Mouse (Mus musculus) kidney, postnatal 0 days (tissue): Measurements from ENCODE around the gene Serpina10. TPM values are rescaled to one million over a fixed set of nuclear protein-coding genes. Genes with fewer than 3 reads are reported as not detected.
A peak's percentile ranks its signal among the peaks of the same experiment; 100 is the strongest.
"Not testable (repeated sequence)": the region's sequence is repeated elsewhere in the genome, so short reads cannot be mapped to it uniquely, and the experiment has no call there.

ENCODE experiments used
- ATAC-seq: fragments of 200-750 bp; cut with Nextera tagmentation; replicated peaks from 2 replicates; pipeline ENCODE4 v1.8.0; 2017; ENCODE audit warnings: low read depth, moderate number of reproducible peaks, moderate TSS enrichment, moderate library complexity; ENCODE audit not compliant: low FRiP score
- DNase-seq: peaks from one replicate; pipeline ENCODE4 v3.0.0-alpha.2; 2016; ENCODE audit warnings: low spot score
- H3K27ac ChIP-seq: fragments of 300-500 bp; sonication (generic); 2 replicates; pipeline ENCODE4 v1.5.1; 2014; ENCODE audit warnings: mild to moderate bottlenecking
- H3K27me3 ChIP-seq: fragments of 300-500 bp; sonication (generic); 2 replicates; pipeline ENCODE4 v1.6.1; 2014; ENCODE audit warnings: low read length, mixed read lengths; ENCODE audit not compliant: insufficient read depth
- H3K36me3 ChIP-seq: fragments of 300-500 bp; sonication (generic); 2 replicates; pipeline ENCODE4 v1.6.1; 2014; ENCODE audit warnings: low read length, mixed read lengths; ENCODE audit not compliant: insufficient read depth
- H3K4me1 ChIP-seq: fragments of 300-500 bp; sonication (generic); replicated peaks from 2 replicates; pipeline ENCODE4 v1.6.1; 2014; ENCODE audit warnings: antibody characterized with exemption, low read length, mixed read lengths; ENCODE audit not compliant: insufficient read depth
- H3K4me2 ChIP-seq: fragments of 300-500 bp; sonication (generic); 2 replicates; pipeline ENCODE4 v1.6.1; 2014; ENCODE audit warnings: mild to moderate bottlenecking, low read length, moderate library complexity, mixed read lengths
- H3K4me3 ChIP-seq: fragments of 300-500 bp; sonication (generic); replicated peaks from 2 replicates; pipeline ENCODE4 v1.5.1; 2014; ENCODE audit warnings: low read depth, low read length
- H3K9ac ChIP-seq: fragments of 300-500 bp; sonication (generic); 2 replicates; pipeline ENCODE4 v1.6.1; 2014; ENCODE audit warnings: low read depth, low read length
- H3K9me3 ChIP-seq: fragments of 300-500 bp; sonication (generic); replicated peaks from 2 replicates; pipeline ENCODE4 v1.6.1; 2016; ENCODE audit warnings: low read length, inconsistent platforms, mixed read lengths
- CTCF ChIP-seq: IDR thresholded peaks from 2 replicates; pipeline ENCODE4 v1.5.1; 2016; ENCODE audit warnings: antibody characterized with exemption, low read depth, mild to moderate bottlenecking, moderate library complexity
- WGBS: fragments of 180-500 bp; shearing (Covaris S2); extraction: QIAGEN DNeasy Blood & Tissue Kit; methylation state at CpG from one replicate; pipeline ENCODE4 v1.1.7; 2014; 5-methylcytosine and 5-hydroxymethylcytosine counted together
- polyA plus RNA-seq: library from polyadenylated mRNA; unstranded; fragments of >200 nt; fragmentation: Nextera tagmentation; extraction: Ambion mirVana; gene quantifications from 2 replicates; pipeline ENCODE4 v1.2.1, GENCODE M21; 2015

Gene Serpina10
- polyA plus RNA-seq, 1 experiment from 2014 or later, result 9.8 TPM

DNA sequence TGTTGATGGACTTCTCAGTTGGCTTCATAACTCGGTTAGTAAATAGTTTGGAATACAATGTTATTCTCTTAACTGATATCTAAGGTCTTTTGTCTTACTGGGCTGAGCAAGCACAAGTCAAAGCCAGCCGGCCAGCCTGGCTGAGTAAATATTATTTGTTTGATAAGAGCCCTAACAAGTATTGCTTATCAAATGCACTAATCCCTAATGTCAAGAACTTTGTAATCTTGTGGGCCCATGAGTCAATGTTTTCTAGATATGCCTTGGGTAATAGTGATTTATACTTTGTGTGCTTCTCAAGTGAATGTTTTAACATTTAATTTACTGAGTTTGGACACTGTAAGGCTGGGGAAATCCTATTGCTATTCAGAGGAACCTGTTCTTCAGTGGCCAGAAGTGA is 32.8 kb downstream of the Serpina10 start:
- no peak overlapping the region for H3K9ac ChIP-seq
- no peaks in the 10 kb centered on the region for H3K4me1 ChIP-seq
- H3K4me3 ChIP-seq, result no peak overlapping the region
- ATAC-seq (no peak), DNase-seq (no peak)
- 69% methylated on average over 2 of the region's 2 CpGs for WGBS
- no peak overlapping the region for H3K4me2 ChIP-seq
- no peak for TF ChIP-seq CTCF
- no peaks in the 10 kb centered on the region for H3K27me3 ChIP-seq
- no peaks in the 10 kb centered on the region for H3K36me3 ChIP-seq
- H3K27ac ChIP-seq, result no peak overlapping the region
- H3K9me3 ChIP-seq, result no peaks in the 10 kb centered on the region

DNA sequence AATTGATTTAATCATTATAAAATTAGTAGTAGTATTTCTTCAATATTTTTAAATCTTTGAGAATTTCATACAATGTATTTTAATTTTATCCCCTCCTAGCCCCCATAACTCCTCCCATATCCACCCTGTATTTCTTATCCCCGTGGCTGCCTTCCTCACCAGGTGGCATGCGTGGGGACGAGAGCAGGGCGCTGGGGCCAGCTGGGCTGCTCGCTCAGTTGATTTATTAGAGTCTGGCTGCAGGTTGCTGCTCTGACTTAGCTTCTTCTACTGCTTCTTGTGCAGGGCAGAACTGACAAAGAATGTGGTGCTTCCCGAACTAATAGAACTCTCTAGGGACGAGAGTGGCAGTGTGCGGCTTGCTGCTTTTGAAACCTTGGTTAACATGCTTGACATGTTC is 47.5 kb downstream of the Serpina10 start:
- DNase-seq (no peak), ATAC-seq (no peak)
- Histone ChIP-seq H3K27me3 (no peaks in the 10 kb centered on the region), H3K9ac (no peak overlapping the region), H3K4me1 (no peaks in the 10 kb centered on the region), H3K27ac (no peak overlapping the region), H3K4me3 (no peak overlapping the region), H3K9me3 (no peaks in the 10 kb centered on the region), H3K36me3 (no peaks in the 10 kb centered on the region), H3K4me2 (no peak overlapping the region)
- 36% methylated on average over 8 of the region's 8 CpGs for WGBS
- TF ChIP-seq CTCF, result no peak

DNA sequence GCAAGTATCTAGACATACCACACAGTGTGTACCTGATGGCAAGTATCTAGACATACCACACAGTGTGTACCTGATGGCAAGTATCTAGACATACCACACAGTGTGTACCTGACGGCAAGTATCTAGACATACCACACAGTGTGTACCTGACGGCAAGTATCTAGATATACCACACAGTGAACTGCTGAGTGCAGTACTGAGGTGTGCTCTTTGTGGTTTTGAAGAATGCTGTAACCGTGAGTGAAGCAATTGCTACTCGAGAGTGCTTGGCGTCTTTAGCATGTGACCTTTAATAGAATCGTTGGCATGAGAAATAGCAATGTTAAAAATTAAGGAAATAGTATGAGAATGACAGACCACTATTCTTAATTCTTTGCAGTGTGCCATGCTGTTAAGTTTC is 53.1 kb downstream of the Serpina10 start:
- not testable (repeated sequence) for H3K4me2 ChIP-seq, H3K27ac ChIP-seq, DNase-seq, H3K36me3 ChIP-seq, H3K4me3 ChIP-seq, H3K27me3 ChIP-seq, H3K4me1 ChIP-seq, ATAC-seq, H3K9me3 ChIP-seq, H3K9ac ChIP-seq
- 89% methylated on average over 6 of the region's 6 CpGs for WGBS

DNA sequence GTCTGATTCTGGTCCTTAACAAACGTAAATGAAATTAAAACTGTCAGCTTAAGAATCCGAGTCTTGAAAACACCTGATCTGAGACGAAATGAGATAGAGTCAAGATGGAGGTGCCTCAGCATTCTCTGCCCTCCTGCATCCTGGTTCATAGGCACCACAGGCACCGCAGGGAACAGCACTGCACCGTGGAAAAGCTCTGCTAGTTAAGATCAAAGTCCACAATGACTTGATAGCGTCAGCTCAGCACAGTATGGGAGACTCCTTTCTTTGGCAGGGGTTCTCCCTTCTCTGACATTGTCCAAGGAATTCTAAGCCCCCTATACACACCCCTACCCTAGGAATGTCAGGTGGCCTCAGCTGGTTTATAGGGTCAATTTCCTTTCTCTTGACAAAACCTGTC is 61.6 kb downstream of the Serpina10 start:
- Histone ChIP-seq H3K4me1 (no peaks in the 10 kb centered on the region), H3K9me3 (no peaks in the 10 kb centered on the region), H3K27me3 (no peaks in the 10 kb centered on the region), H3K9ac (no peak overlapping the region), H3K36me3 (no peaks in the 10 kb centered on the region), H3K27ac (no peak overlapping the region), H3K4me2 (no peak overlapping the region), H3K4me3 (no peak overlapping the region)
- 52% methylated on average over 6 of the region's 6 CpGs for WGBS
- no peak for TF ChIP-seq CTCF
- no peak for DNase-seq
- ATAC-seq, result peak; percentile 40; the same call in 1 of the 2 replicates

DNA sequence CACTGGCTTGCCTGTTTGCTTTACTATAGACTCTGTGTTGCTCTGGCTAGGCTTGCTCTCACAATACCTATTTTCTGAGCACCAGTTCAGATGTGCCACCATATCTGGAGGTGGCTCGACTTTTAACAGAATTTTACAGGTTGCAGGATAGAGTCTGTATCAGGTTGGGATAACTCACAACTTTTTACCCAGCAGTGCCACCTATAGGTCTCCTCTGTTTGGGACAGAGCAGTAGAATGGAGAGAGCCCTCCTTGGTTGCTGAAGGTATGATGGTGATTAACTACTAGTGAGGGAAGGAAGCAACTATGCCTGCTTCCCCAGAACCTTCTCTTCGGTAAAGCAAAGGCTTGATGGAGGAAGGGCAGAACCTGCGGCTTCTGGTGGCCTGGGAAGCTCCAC is 64.1 kb downstream of the Serpina10 start:
- TF ChIP-seq CTCF, result peak; percentile 39
- no peak overlapping the region for H3K4me3 ChIP-seq
- H3K27ac ChIP-seq, result no peak overlapping the region
- peak; percentile 17 for DNase-seq
- no peaks in the 10 kb centered on the region for H3K36me3 ChIP-seq
- H3K4me2 ChIP-seq, result no peak overlapping the region
- no peak overlapping the region for H3K9ac ChIP-seq
- no peaks in the 10 kb centered on the region for H3K4me1 ChIP-seq
- H3K9me3 ChIP-seq, result no peaks in the 10 kb centered on the region
- WGBS, result 62% methylated on average over 3 of the region's 3 CpGs
- no peak for ATAC-seq
- no peaks in the 10 kb centered on the region for H3K27me3 ChIP-seq

DNA sequence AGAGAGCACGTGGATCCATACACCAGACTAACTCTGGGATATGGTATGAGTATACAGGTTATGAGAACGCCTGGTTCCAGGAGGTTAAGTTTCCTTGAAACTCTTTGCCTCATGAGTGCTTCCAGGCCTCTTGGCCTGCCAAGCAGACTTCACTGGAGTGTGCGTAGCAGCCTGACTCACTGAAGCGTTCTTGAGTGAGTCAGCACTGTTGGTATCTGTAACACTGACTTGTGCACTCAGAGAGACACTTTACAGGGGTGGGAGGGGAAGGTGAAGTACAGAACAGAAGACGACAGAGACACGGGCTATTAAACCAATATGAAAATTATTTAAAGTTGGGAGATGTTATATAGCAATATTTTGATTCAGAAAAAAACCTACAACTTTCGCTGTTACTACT is 66.1 kb downstream of the Serpina10 start:
- DNase-seq, result no peak

More for the DNA sequence above, 66.1 kb downstream of the Serpina10 start:
- Histone ChIP-seq H3K36me3 (no peaks in the 10 kb centered on the region), H3K4me3 (no peak overlapping the region), H3K9ac (no peak overlapping the region), H3K27me3 (no peaks in the 10 kb centered on the region), H3K4me2 (no peak overlapping the region), H3K9me3 (no peaks in the 10 kb centered on the region), H3K27ac (no peak overlapping the region), H3K4me1 (no peaks in the 10 kb centered on the region)
- TF ChIP-seq CTCF, result no peak
- ATAC-seq, result no peak
- WGBS, result 66% methylated on average over 7 of the region's 7 CpGs

Other genes starting within 250 kb of the Serpina10 start
- 5.6 TPM in 2 replicates for gene Otub2, start 242.8 kb downstream of the Serpina10 start, polyA plus RNA-seq
- 0.34 and 0.41 TPM in 2 replicates for gene 9330161L09Rik, start 223.6 kb downstream of the Serpina10 start, polyA plus RNA-seq
- 115 and 120 TPM in 2 replicates for gene Ddx24, start 205.6 kb downstream of the Serpina10 start, polyA plus RNA-seq
- gene Ifi27, start 197.2 kb downstream of the Serpina10 start, polyA plus RNA-seq, result 34.1 and 37.5 TPM in 2 replicates
- 126 and 205 TPM in 2 replicates for gene Ifi27l2a, start 187.8 kb downstream of the Serpina10 start, polyA plus RNA-seq
- gene Ifi27l2b, start 174.2 kb downstream of the Serpina10 start, polyA plus RNA-seq, result not detected in 2 replicates
- 1.6 and 1.8 TPM in 2 replicates for gene Ppp4r4, start 99.2 kb downstream of the Serpina10 start, polyA plus RNA-seq
- 355 and 410 TPM in 2 replicates for gene Serpina6, start 25.8 kb upstream of the Serpina10 start, polyA plus RNA-seq
- gene Serpina16, start 44.7 kb upstream of the Serpina10 start, polyA plus RNA-seq, result 0.22 TPM in 1 of 2 replicates, not detected in the other
- 1.5 and 1.8 TPM in 2 replicates for gene Serpina1f, start 64.1 kb upstream of the Serpina10 start, polyA plus RNA-seq
- 1.4 and 1.5 TPM in 2 replicates for gene Serpina1d, start 142.1 kb upstream of the Serpina10 start, polyA plus RNA-seq
- 8.7 and 9.2 TPM in 2 replicates for gene Serpina1b, start 198.9 kb upstream of the Serpina10 start, polyA plus RNA-seq
- 26.1 and 28.1 TPM in 2 replicates for gene Serpina1a, start 232.1 kb upstream of the Serpina10 start, polyA plus RNA-seq